Mouse (Mus musculus): ENCODE results near the gene Iqca.

DNA sequence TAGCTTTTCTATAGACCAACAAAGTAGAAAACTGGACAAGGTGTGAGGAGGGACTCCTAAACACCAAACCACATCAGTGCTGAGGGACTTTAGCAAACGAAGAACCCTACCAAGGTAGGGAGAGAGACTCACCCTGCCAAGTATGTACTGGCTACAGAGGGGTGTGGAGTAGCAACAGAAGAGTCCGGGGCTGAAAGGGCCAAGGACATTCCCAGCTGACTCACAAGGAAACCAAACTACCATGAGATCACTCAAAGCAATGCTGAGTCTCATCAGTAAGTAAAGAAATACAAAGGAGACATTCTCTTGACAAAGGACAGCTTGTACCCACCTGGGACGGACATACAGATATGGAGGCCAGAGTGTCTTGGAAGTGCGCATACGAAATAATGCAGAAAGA is 132.9 kb downstream of the Iqca start:
- no peak for TF ChIP-seq POLR2A (IDR thresholded peaks at IDR 0.05; ENCODE audit: insufficient read length, low read depth)
- TF ChIP-seq MYOG (IDR thresholded peaks at IDR 0.05; ENCODE audit: control insufficient read depth in 1 of 3, insufficient read depth in 1 of 3, insufficient read length in 2 of 3, low read depth in 2 of 3), result no peak

All from myocyte (in vitro differentiated cells).